Mouse (Mus musculus): ENCODE measurements around the gene Rbpj. TPM values are rescaled to one million over a fixed set of nuclear protein-coding genes. Genes with fewer than 3 reads are reported as not detected.

Gene Rbpj
- 65.5 and 70.2 TPM in 2 replicates for polyA plus RNA-seq (2016; fragmentation: Nextera tagmentation; extraction: Ambion mirVana)

GRCm38 (mm10) chr5:53465883-53466282 lies at the start of gene Rbpj:
Gene Rbpj, plus strand, starts transcription at chr5:53466152.
- H3K9me3 ChIP-seq, result no peaks in the 10 kb centered on the region
- H3K9ac ChIP-seq (replicated peaks), result no peak within 1 kb of the TSS
- H3K27ac ChIP-seq (replicated peaks), result no peak within 1 kb of the TSS
- peaks cover 3% of the 10 kb centered on the region; the same call in 1 of the 2 replicates for H3K4me1 ChIP-seq
- WGBS, result 91% methylated on average over 9 of the region's 9 CpGs
- H3K27me3 ChIP-seq, result peaks cover 5% of the 10 kb centered on the region; the same call in 1 of the 2 replicates
- no peaks in the 10 kb centered on the region for H3K36me3 ChIP-seq
- ATAC-seq (ENCODE audit: low FRiP score, low read depth), result no peak
- no peak within 1 kb of the TSS for H3K4me3 ChIP-seq
- no peak within 1 kb of the TSS for H3K4me2 ChIP-seq (replicated peaks)

DNA sequence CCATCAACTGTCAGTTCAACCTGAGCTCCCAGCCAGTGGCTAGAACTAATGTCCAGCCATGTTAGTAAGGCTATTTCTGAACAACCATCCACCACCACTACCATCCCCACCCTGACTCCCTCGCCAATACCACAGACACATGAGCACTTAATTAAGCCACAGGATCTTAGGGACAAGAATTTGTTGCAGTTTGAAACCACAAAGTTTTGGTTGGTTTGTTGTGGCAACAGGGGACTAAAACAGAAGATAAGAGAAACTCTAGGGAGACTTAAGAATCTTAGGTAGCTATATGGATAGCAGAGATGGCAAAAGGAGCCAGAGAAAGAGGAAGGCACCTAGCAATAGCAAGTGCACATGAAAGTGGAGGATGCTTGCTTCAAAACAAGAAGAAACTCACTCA lies 45.2 kb upstream of the Rbpj start:
- Histone ChIP-seq H3K27ac (replicated peaks) (no peak overlapping the region), H3K4me1 (no peaks in the 10 kb centered on the region), H3K27me3 (no peaks in the 10 kb centered on the region), H3K4me2 (replicated peaks) (no peak overlapping the region), H3K9me3 (no peaks in the 10 kb centered on the region), H3K9ac (replicated peaks) (no peak overlapping the region), H3K4me3 (no peak overlapping the region), H3K36me3 (no peaks in the 10 kb centered on the region)
- 81% methylated on average over 1 of the region's 1 CpGs for WGBS
- ATAC-seq (ENCODE audit: low FRiP score, low read depth), result no peak

GRCm38 (mm10) chr5:53421291-53421690 lies 44.7 kb upstream of the Rbpj start:
- H3K4me2 ChIP-seq (replicated peaks), result no peak overlapping the region
- no peak overlapping the region for H3K4me3 ChIP-seq
- H3K36me3 ChIP-seq, result no peaks in the 10 kb centered on the region
- no peaks in the 10 kb centered on the region for H3K27me3 ChIP-seq
- no peaks in the 10 kb centered on the region for H3K9me3 ChIP-seq
- H3K9ac ChIP-seq (replicated peaks), result no peak overlapping the region
- no peak for ATAC-seq (ENCODE audit: low FRiP score, low read depth)
- H3K27ac ChIP-seq (replicated peaks), result no peak overlapping the region
- no peaks in the 10 kb centered on the region for H3K4me1 ChIP-seq
- 89% methylated on average over 4 of the region's 4 CpGs for WGBS

DNA sequence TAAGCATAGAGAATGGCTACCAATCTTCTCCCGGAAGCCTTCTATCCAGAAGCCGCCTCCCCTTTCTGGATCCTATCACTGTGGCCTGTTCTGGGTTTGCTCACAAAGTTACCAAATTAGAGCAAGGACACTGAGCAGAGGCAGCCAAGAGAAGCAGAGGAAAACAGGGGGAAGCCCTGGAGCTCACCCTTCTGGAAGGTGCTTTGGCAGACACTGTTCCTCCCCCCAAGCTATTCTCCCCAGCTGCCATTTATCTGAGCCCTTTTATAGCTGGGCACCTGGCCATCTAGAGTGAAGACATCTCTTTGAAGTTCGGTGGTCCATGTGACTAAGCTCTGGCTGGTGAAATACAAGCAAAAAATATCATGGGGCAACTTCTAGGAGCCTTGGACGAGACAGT lies 38.5 kb upstream of the Rbpj start:
- no peak for ATAC-seq (ENCODE audit: low FRiP score, low read depth)
- WGBS, result 83% methylated on average over 4 of the region's 4 CpGs
- no peak overlapping the region for H3K27ac ChIP-seq (replicated peaks)

GRCm38 (mm10) chr5:53429683-53430477 lies 36.1 kb upstream of the Rbpj start:
- ATAC-seq (ENCODE audit: low FRiP score, low read depth), result no peak
- H3K27me3 ChIP-seq, result no peaks in the 10 kb centered on the region
- no peaks in the 10 kb centered on the region for H3K9me3 ChIP-seq
- no peaks in the 10 kb centered on the region for H3K4me1 ChIP-seq
- H3K36me3 ChIP-seq, result no peaks in the 10 kb centered on the region
- WGBS, result 86% methylated on average over 10 of the region's 10 CpGs
- no peak overlapping the region for H3K4me3 ChIP-seq
- H3K27ac ChIP-seq (replicated peaks), result no peak overlapping the region
- H3K4me2 ChIP-seq (replicated peaks), result no peak overlapping the region
- H3K9ac ChIP-seq (replicated peaks), result no peak overlapping the region

More for the DNA sequence above, 38.5 kb upstream of the Rbpj start:
- Histone ChIP-seq H3K36me3 (no peaks in the 10 kb centered on the region), H3K9ac (replicated peaks) (no peak overlapping the region), H3K27me3 (no peaks in the 10 kb centered on the region), H3K4me1 (no peaks in the 10 kb centered on the region), H3K9me3 (no peaks in the 10 kb centered on the region), H3K4me3 (no peak overlapping the region), H3K4me2 (replicated peaks) (no peak overlapping the region)

GRCm38 (mm10) chr5:53432451-53432850 lies 33.5 kb upstream of the Rbpj start:
- H3K9me3 ChIP-seq, result no peaks in the 10 kb centered on the region

DNA sequence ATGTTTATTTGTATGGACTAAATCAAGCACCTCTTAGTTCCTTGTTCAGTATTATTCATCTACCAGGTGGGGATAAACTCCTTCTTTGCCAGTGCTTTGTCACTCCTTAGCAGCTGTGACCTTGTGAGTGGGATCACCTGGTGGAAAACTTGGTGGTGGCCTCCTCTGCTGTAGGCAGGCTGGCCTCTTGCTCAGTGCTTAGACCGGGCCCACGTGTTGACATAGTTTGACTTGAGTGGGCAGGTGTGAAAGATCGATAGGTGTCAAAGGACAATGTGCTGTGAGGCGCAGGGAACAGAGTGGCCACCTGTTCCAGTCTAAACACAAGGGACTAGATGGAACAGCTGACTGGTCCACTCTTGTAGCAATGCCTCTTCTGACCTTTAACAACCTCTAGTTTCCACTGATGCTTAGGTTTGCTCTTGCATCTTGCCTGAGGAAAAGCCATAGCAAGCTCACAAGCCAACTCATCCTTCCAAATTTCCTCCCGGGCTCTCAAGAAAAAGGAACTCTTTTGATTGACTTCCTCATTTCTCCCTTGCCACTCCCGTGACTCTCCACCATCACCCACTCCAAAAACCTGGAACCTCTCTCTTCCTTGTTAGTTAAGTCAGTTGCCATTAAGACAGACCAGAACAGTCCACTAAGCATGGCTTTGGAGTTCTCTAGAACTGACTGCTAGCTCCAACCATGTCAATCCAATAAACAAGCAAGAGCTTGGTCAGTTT lies 28.9 kb upstream of the Rbpj start:
- Histone ChIP-seq H3K9me3 (no peaks in the 10 kb centered on the region), H3K4me3 (no peak overlapping the region), H3K27me3 (no peaks in the 10 kb centered on the region), H3K36me3 (no peaks in the 10 kb centered on the region), H3K4me1 (no peaks in the 10 kb centered on the region), H3K4me2 (replicated peaks) (no peak overlapping the region), H3K9ac (replicated peaks) (no peak overlapping the region), H3K27ac (replicated peaks) (no peak overlapping the region)
- no peak for ATAC-seq (ENCODE audit: low FRiP score, low read depth)
- 89% methylated on average over 6 of the region's 6 CpGs for WGBS

More at GRCm38 (mm10) chr5:53432451-53432850, 33.5 kb upstream of the Rbpj start:
- no peak for ATAC-seq (ENCODE audit: low FRiP score, low read depth)
- Histone ChIP-seq H3K36me3 (no peaks in the 10 kb centered on the region), H3K4me1 (no peaks in the 10 kb centered on the region), H3K4me3 (no peak overlapping the region), H3K4me2 (replicated peaks) (no peak overlapping the region), H3K9ac (replicated peaks) (no peak overlapping the region), H3K27me3 (no peaks in the 10 kb centered on the region), H3K27ac (replicated peaks) (no peak overlapping the region)
- 86% methylated on average over 4 of the region's 4 CpGs for WGBS

DNA sequence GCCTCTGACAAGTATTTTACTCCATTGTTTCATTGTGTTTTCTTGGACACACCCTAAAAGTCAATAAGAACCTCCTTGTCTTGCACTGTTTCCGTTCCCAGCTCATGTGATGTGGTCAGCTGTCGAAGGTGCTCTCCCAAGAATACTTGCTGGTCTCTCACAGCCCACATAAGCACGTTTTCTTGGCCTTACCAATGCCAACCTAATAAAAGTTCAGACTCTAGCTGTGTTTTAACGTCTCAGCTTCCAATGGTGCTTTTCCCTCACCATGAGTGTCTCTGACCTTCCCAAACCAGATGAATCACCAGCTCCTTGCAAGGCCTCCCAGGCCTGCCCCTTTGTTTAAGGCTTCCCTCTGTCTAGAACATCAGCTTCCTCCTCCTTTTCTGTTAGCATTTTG lies 28.2 kb upstream of the Rbpj start:
- H3K4me1 ChIP-seq, result no peaks in the 10 kb centered on the region
- no peak overlapping the region for H3K27ac ChIP-seq (replicated peaks)
- no peak overlapping the region for H3K4me3 ChIP-seq
- no peaks in the 10 kb centered on the region for H3K36me3 ChIP-seq
- H3K9ac ChIP-seq (replicated peaks), result no peak overlapping the region
- H3K27me3 ChIP-seq, result no peaks in the 10 kb centered on the region
- no peak overlapping the region for H3K4me2 ChIP-seq (replicated peaks)
- H3K9me3 ChIP-seq, result no peaks in the 10 kb centered on the region
- whole genome bisulfite sequencing, result 78% methylated on average over 4 of the region's 4 CpGs
- ATAC-seq (ENCODE audit: low FRiP score, low read depth), result no peak

- H3K4me3 ChIP-seq, result no peak overlapping the region
- H3K9me3 ChIP-seq, result no peaks in the 10 kb centered on the region
- H3K9ac ChIP-seq (replicated peaks), result no peak overlapping the region
- no peak overlapping the region for H3K27ac ChIP-seq (replicated peaks)
- H3K4me1 ChIP-seq, result no peaks in the 10 kb centered on the region
- no peak overlapping the region for H3K4me2 ChIP-seq (replicated peaks)
- 88% methylated on average over 3 of the region's 3 CpGs for WGBS
- no peak for ATAC-seq (ENCODE audit: low FRiP score, low read depth)
- no peaks in the 10 kb centered on the region for H3K27me3 ChIP-seq
- no peaks in the 10 kb centered on the region for H3K36me3 ChIP-seq
These were observed 27.7 kb upstream of the Rbpj start for GRCm38 (mm10) chr5:53438268-53438667.

GRCm38 (mm10) chr5:53439655-53440054 lies 26.3 kb upstream of the Rbpj start:
- H3K27me3 ChIP-seq, result no peaks in the 10 kb centered on the region
- H3K9ac ChIP-seq (replicated peaks), result no peak overlapping the region
- no peaks in the 10 kb centered on the region for H3K36me3 ChIP-seq
- no peak for ATAC-seq (ENCODE audit: low FRiP score, low read depth)
- 88% methylated on average over 3 of the region's 3 CpGs for WGBS
- H3K4me2 ChIP-seq (replicated peaks), result no peak overlapping the region
- H3K27ac ChIP-seq (replicated peaks), result no peak overlapping the region
- no peak overlapping the region for H3K4me3 ChIP-seq
- no peaks in the 10 kb centered on the region for H3K9me3 ChIP-seq
- H3K4me1 ChIP-seq, result no peaks in the 10 kb centered on the region

DNA sequence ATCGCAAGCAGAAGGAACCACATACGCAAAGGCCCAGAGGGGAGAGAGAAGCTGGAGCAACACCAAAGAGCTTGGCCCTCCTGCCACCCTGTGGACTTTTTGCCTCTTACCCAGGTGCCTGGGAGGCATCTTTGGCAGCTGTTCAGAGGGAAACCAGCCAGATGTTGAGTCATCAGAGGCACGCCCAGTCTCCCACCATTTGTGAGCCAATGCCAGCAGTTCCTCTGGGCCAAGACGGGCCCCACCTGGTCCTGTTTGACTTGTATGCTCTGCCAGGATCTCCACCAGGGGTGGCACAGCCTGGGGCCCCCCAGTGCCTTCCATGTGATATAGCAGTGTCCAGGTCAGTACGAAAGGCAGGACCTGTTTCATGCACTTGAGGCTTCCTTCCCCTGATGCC lies 21.9 kb upstream of the Rbpj start:
- no peaks in the 10 kb centered on the region for H3K9me3 ChIP-seq
- H3K4me2 ChIP-seq (replicated peaks), result no peak overlapping the region
- H3K9ac ChIP-seq (replicated peaks), result no peak overlapping the region
- no peak overlapping the region for H3K27ac ChIP-seq (replicated peaks)
- no peak overlapping the region for H3K4me3 ChIP-seq
- H3K4me1 ChIP-seq, result no peaks in the 10 kb centered on the region
- H3K36me3 ChIP-seq, result no peaks in the 10 kb centered on the region
- H3K27me3 ChIP-seq, result no peaks in the 10 kb centered on the region
- 89% methylated on average over 5 of the region's 5 CpGs for WGBS
- no peak for ATAC-seq (ENCODE audit: low FRiP score, low read depth)

- H3K4me3 ChIP-seq, result no peak overlapping the region
- no peaks in the 10 kb centered on the region for H3K4me1 ChIP-seq
- ATAC-seq (ENCODE audit: low FRiP score, low read depth), result no peak
- no peak overlapping the region for H3K27ac ChIP-seq (replicated peaks)
- H3K27me3 ChIP-seq, result no peaks in the 10 kb centered on the region
- H3K9me3 ChIP-seq, result no peaks in the 10 kb centered on the region
- 66% methylated on average over 9 of the region's 9 CpGs for WGBS
- H3K9ac ChIP-seq (replicated peaks), result no peak overlapping the region
- no peaks in the 10 kb centered on the region for H3K36me3 ChIP-seq
- H3K4me2 ChIP-seq (replicated peaks), result no peak overlapping the region
These were observed 15.0 kb upstream of the Rbpj start for GRCm38 (mm10) chr5:53450945-53451344.

Data from midbrain, embryonic 12.5 days (tissue).